Mouse (Mus musculus): ENCODE results near the gene Lsg1. TPM values are rescaled to one million over a fixed set of nuclear protein-coding genes. Genes with fewer than 3 reads are reported as not detected.
A peak's percentile ranks its signal among the peaks of the same experiment; 100 is the strongest.

Gene Lsg1
- polyA plus RNA-seq, 1 experiment = 9.4 TPM

DNA sequence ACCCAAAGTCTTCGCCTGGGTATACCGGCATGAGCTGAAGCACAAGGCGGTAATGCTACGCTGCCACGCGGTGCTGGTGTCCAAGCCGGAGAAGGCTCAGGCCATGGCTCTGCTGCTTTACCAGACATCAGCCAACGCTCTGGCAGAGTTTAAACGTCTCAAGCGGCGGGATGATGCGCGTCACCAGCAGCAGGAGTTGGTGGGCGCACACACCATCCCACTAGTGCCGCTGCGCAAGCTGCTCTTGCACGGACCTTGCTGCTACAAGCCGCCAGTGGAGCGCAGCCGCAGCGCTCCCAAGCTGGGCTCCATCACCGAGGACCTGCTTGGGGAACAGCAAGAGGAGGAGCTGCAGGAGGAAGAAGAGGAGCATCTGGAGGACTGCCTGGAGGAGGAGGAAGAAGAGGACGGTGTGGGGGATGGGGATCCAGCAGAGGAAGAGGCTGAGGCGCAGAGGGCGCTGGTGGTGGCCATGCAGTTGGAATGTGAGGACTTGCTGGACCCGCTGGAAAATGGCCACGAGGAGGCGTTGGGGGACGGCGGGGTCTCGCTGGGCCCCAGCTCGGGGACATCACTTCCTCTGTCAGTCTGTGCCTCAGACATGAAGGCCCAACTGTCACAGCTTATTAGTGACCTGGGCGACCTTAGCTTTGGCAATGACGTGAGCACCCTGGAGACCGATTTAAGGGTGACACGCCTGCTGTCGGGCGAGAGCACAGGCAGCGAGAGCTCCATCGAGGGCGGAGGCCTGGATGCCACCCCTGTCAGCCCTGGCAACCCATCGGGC is 13.8 kb upstream of the Lsg1 start:
- no peaks in the 10 kb centered on the region for H3K27me3 ChIP-seq (replicated peaks; ENCODE audit: control insufficient read depth, insufficient read depth, low read length)
- H3K27ac ChIP-seq (ENCODE audit: insufficient read depth, low read depth, low read length) = peak overlapping the region; percentile 90
- 0 out of 2 replicates have a peak, but pooled peaks cover 3% of the 10 kb centered on the region for H3K4me1 ChIP-seq (ENCODE audit: control insufficient read depth, insufficient read depth, low read length)
- no peaks in the 10 kb centered on the region for H3K36me3 ChIP-seq (ENCODE audit: control insufficient read depth, insufficient read depth, low read length)
- H3K4me3 ChIP-seq (ENCODE audit: insufficient read depth, low read depth, low read length) = peak overlapping the region; percentile 86
- DNase-seq = peak; percentile 72
- WGBS = 16% methylated on average over 42 of the region's 42 CpGs
- TF ChIP-seq POLR2A (IDR thresholded peaks at IDR 0.05; ENCODE audit: low read depth, low read length) (no peak), CTCF (conservative IDR thresholded peaks at IDR 0.05; ENCODE audit: insufficient read depth, insufficient read length, low read depth, low read length) (peak; percentile 30; the same call in 1 of the 2 replicates)

DNA sequence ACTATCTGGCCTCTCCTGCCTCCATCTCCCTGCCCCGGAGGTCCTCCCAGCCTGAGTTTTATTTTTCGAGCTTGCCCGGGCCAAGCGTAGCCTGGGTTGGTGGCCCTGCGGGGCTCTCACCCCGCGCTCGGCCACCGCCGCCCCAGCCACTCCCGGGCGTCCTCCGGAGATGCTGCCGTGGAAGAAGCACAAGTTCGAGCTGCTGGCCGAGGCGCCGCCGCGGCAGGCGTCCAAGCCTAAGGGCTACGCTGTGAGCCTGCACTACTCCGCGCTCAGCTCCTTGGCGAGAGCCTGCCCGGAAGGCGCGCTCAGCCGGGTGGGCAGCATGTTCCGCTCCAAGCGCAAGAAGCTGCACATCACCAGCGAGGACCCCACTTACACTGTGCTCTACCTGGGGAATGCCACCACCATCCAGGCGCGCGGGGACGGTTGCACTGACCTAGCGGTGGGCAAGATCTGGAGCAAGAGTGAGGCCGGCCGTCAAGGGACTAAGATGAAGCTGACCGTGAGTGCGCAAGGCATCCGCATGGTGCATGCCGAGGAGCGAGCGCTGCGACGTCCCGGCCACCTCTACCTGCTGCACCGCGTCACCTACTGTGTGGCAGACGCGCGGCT is 13.1 kb upstream of the Lsg1 start:
- DNase-seq = peak; percentile 74
- Histone ChIP-seq H3K36me3 (ENCODE audit: control insufficient read depth, insufficient read depth, low read length) (no peaks in the 10 kb centered on the region), H3K4me1 (ENCODE audit: control insufficient read depth, insufficient read depth, low read length) (0 out of 2 replicates have a peak, but pooled peaks cover 3% of the 10 kb centered on the region), H3K27ac (ENCODE audit: insufficient read depth, low read depth, low read length) (peak overlapping the region; percentile 90), H3K4me3 (ENCODE audit: insufficient read depth, low read depth, low read length) (peak overlapping the region; percentile 86), H3K27me3 (replicated peaks; ENCODE audit: control insufficient read depth, insufficient read depth, low read length) (no peaks in the 10 kb centered on the region)
- TF ChIP-seq POLR2A (IDR thresholded peaks at IDR 0.05; ENCODE audit: low read depth, low read length) = no peak
- no peak for TF ChIP-seq CTCF (conservative IDR thresholded peaks at IDR 0.05; ENCODE audit: insufficient read depth, insufficient read length, low read depth, low read length)
- WGBS = 1% methylated on average over 53 of the region's 53 CpGs

DNA sequence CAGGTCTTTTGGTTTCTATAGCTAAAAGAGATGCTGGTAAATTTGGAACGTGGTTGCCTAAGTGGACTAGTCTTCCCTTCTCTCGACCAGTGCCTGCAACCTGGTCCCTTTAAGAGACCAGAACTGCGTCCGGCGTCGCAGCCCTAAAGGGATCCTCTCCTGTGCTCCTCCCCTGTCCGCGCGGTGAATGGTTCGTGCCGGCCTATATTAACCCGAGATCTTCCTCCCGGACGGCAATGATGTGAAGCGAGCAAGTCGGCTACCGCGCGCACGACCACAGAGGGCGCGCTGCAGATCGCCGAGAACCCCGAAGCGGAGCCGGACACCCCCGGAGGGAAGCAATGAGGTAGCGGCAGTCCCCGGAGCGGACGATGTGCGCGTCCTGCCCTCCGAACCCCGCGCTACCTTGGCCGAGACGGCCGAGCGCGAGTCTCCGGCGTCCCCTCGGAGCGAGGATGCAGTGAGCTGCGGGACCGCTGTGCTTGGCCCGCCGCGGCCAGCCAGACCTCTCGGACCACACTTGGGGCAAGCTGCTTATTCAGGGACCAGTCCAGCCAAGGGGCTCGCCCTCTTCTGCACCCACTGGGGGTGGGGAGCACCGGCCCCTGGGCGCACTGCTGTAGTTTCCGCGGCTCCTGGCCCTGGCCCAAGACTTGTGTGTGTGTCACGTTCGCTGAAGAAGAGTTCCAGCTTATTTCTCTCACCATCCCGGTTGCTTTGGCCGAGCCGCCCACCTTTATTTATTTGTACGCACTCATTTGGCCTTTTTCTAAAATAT is 12.3 kb upstream of the Lsg1 start, which contains the start of gene Fam43a:
Gene Fam43a, plus strand, starts transcription at position 233 of the 778 bp plus-strand sequence.
- Histone ChIP-seq H3K4me3 (ENCODE audit: insufficient read depth, low read depth, low read length) (peak within 1 kb of the TSS; percentile 86), H3K27me3 (replicated peaks; ENCODE audit: control insufficient read depth, insufficient read depth, low read length) (no peaks in the 10 kb centered on the region), H3K4me1 (ENCODE audit: control insufficient read depth, insufficient read depth, low read length) (0 out of 2 replicates have a peak, but pooled peaks cover 3% of the 10 kb centered on the region), H3K27ac (ENCODE audit: insufficient read depth, low read depth, low read length) (peak within 1 kb of the TSS; percentile 90), H3K36me3 (ENCODE audit: control insufficient read depth, insufficient read depth, low read length) (no peaks in the 10 kb centered on the region)
- TF ChIP-seq POLR2A (IDR thresholded peaks at IDR 0.05; ENCODE audit: low read depth, low read length) = peak; percentile 99
- TF ChIP-seq CTCF (conservative IDR thresholded peaks at IDR 0.05; ENCODE audit: insufficient read depth, insufficient read length, low read depth, low read length) = peak; percentile 34; the same call in 1 of the 2 replicates
- under 1% methylated on average over 63 of the region's 63 CpGs for WGBS
- peak; percentile 97 for DNase-seq

DNA sequence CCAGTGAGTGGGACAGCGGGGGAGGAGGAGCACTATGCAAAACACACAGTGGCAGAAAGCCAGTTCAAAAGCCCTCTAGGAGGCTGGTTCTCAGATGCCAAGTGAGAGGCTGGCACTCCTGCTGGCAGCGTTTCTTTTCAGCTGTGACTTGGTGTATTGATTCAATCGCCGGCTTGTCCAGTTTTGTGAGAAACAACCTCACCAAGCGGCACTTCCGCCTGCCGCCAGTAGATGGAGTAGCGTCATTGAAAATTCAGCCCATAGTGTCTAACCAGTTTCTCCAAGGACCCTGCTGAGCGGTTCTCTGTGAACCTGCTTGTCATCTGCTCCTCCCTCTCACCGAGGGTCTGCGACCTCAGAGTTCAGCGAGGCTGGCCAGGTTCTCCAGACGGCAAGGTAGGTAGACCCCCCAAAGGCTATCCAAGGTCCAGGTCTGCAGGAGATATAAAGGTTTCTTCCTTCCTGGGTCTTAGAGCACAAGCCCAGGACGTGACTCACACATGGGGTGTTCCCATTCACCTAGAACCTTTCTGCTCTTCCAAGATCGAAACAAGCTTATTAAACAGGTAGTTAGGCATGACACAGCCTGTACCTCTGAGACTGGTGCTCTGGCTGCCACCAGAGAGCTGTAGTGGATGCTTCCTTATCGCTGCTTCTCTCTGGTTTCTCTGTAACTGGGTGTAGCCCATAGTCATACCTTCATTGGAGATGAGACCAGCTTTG is 9.7 kb upstream of the Lsg1 start:
- DNase-seq = peak; percentile 94
- H3K4me3 ChIP-seq (ENCODE audit: insufficient read depth, low read depth, low read length) = no peak overlapping the region
- no peak overlapping the region for H3K27ac ChIP-seq (ENCODE audit: insufficient read depth, low read depth, low read length)
- H3K27me3 ChIP-seq (replicated peaks; ENCODE audit: control insufficient read depth, insufficient read depth, low read length) = no peaks in the 10 kb centered on the region
- no peaks in the 10 kb centered on the region for H3K36me3 ChIP-seq (ENCODE audit: control insufficient read depth, insufficient read depth, low read length)
- no peak for TF ChIP-seq POLR2A (IDR thresholded peaks at IDR 0.05; ENCODE audit: low read depth, low read length)
- peak; percentile 95 for TF ChIP-seq CTCF (conservative IDR thresholded peaks at IDR 0.05; ENCODE audit: insufficient read depth, insufficient read length, low read depth, low read length)
- 0 out of 2 replicates have a peak, but pooled peaks cover 3% of the 10 kb centered on the region for H3K4me1 ChIP-seq (ENCODE audit: control insufficient read depth, insufficient read depth, low read length)
- WGBS = 8% methylated on average over 16 of the region's 16 CpGs

DNA sequence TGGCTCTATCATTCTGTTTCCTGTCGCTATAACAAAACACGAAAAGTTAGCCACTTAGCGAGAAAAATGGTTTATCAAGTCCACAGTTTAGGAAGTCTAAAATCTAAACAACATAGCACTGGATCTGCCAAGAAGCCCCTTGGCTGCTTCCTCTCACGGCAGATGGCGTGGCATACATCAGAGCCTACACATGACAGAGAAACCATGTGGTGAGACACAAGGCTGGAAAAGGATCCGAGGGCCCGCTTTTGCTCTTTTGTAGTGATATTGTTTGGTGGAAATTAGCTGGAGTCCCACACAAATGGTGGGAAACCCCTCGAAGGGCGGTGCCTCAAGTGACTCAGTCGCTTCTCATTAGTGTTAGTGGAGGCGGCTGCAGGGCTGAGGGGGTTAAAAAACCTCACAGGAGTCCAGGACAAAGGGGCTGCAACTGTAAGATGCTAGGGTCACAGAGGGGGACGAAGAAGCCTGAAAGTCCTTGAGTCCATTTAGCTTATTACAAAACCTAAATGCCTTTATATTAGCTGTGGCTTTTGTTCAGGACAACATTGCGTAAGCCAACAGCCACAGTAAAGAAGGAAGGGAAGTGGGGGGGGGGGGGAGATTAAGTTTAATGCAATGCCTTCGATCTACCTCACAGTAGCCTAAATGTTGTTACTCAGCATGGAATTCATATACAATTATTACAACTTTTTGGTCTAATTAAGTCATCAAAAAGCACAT is 8.6 kb upstream of the Lsg1 start:
- Histone ChIP-seq H3K4me1 (ENCODE audit: control insufficient read depth, insufficient read depth, low read length) (0 out of 2 replicates have a peak, but pooled peaks cover 3% of the 10 kb centered on the region), H3K4me3 (ENCODE audit: insufficient read depth, low read depth, low read length) (no peak overlapping the region), H3K27ac (ENCODE audit: insufficient read depth, low read depth, low read length) (no peak overlapping the region), H3K36me3 (ENCODE audit: control insufficient read depth, insufficient read depth, low read length) (no peaks in the 10 kb centered on the region), H3K27me3 (replicated peaks; ENCODE audit: control insufficient read depth, insufficient read depth, low read length) (no peaks in the 10 kb centered on the region)
- TF ChIP-seq CTCF (conservative IDR thresholded peaks at IDR 0.05; ENCODE audit: insufficient read depth, insufficient read length, low read depth, low read length) (no peak), POLR2A (IDR thresholded peaks at IDR 0.05; ENCODE audit: low read depth, low read length) (no peak)
- DNase-seq = no peak
- WGBS = 86% methylated on average over 14 of the region's 14 CpGs

DNA sequence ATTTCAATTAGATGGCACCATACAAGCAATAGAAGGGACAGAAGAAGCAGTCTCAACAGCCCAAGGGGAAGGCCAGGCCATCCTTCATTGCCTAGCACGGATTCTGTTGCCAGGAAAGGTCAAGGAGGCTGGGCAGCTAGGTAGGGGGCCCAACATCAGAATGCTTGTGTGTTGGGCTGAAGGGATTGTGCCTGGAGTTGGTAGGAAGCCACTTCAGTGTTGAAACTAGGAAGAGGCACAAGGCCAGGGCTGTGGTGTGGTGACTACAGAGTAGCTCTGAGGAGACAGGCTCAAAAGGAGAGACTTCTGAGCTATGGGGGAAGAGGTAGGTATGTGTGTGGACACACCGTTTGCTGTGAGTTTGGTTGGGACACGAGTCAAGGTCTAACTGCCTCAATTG is 8.0 kb upstream of the Lsg1 start:
- TF ChIP-seq POLR2A (IDR thresholded peaks at IDR 0.05; ENCODE audit: low read depth, low read length) = no peak
- TF ChIP-seq CTCF (conservative IDR thresholded peaks at IDR 0.05; ENCODE audit: insufficient read depth, insufficient read length, low read depth, low read length) = no peak
- Histone ChIP-seq H3K4me1 (ENCODE audit: control insufficient read depth, insufficient read depth, low read length) (0 out of 2 replicates have a peak, but pooled peaks cover 3% of the 10 kb centered on the region), H3K27ac (ENCODE audit: insufficient read depth, low read depth, low read length) (no peak overlapping the region), H3K4me3 (ENCODE audit: insufficient read depth, low read depth, low read length) (no peak overlapping the region), H3K27me3 (replicated peaks; ENCODE audit: control insufficient read depth, insufficient read depth, low read length) (no peaks in the 10 kb centered on the region), H3K36me3 (ENCODE audit: control insufficient read depth, insufficient read depth, low read length) (no peaks in the 10 kb centered on the region)
- DNase-seq = no peak
- WGBS = 64% methylated on average over 3 of the region's 3 CpGs

Measured in kidney, adult 2 months (tissue).